Mouse (Mus musculus) forebrain, embryonic 12.5 days (tissue): ENCODE results near the gene Acad10. TPM values are rescaled to one million over a fixed set of nuclear protein-coding genes. Genes with fewer than 3 reads are reported as not detected.
"Not testable (repeated sequence)": the region's sequence is repeated elsewhere in the genome, so short reads cannot be mapped to it uniquely, and the experiment has no call there.

Experiments used
- ATAC-seq: fragments of 200-750 bp; cut with Nextera tagmentation; 2 replicates; pipeline ENCODE4 v1.8.0; 2017; ENCODE audit warnings: moderate TSS enrichment; ENCODE audit not compliant: low FRiP score
- H3K27ac ChIP-seq: fragments of 300-500 bp; sonication (generic); 2 replicates; pipeline ENCODE4 v1.5.1; 2016; ENCODE audit warnings: mild to moderate bottlenecking
- H3K27me3 ChIP-seq: fragments of 300-500 bp; sonication (generic); 2 replicates; pipeline ENCODE4 v1.6.1; 2016; ENCODE audit warnings: mild to moderate bottlenecking
- H3K36me3 ChIP-seq: fragments of 300-500 bp; sonication (generic); replicated peaks from 2 replicates; pipeline ENCODE4 v1.6.1; 2016; ENCODE audit warnings: mild to moderate bottlenecking
- H3K4me1 ChIP-seq: fragments of 300-500 bp; sonication (generic); 2 replicates; pipeline ENCODE4 v1.6.1; 2016
- H3K4me2 ChIP-seq: fragments of 300-500 bp; sonication (generic); 2 replicates; pipeline ENCODE4 v1.6.1; 2016; ENCODE audit warnings: mild to moderate bottlenecking, moderate library complexity
- H3K4me3 ChIP-seq: fragments of 300-500 bp; sonication (generic); replicated peaks from 2 replicates; pipeline ENCODE4 v1.5.1; 2016; ENCODE audit warnings: mild to moderate bottlenecking
- H3K9ac ChIP-seq: fragments of 300-500 bp; sonication (generic); 2 replicates; pipeline ENCODE4 v1.6.1; 2016; ENCODE audit warnings: mild to moderate bottlenecking
- H3K9me3 ChIP-seq: fragments of 300-500 bp; sonication (generic); 2 replicates; pipeline ENCODE4 v1.6.1; 2016
- WGBS: fragments of 180-500 bp; shearing (Covaris S2); methylation state at CpG from one replicate; pipeline ENCODE4 v1.1.7; 2016; 5-methylcytosine and 5-hydroxymethylcytosine counted together
- polyA plus RNA-seq: library from polyadenylated mRNA; unstranded; fragments of >200 nt; fragmentation: Nextera tagmentation; extraction: Ambion mirVana; gene quantifications from 2 replicates; pipeline ENCODE4 v1.2.1, GENCODE M21; 2016

Gene Acad10
- polyA plus RNA-seq, 1 experiment from 2014 or later: 2.5 TPM

- H3K27me3 ChIP-seq: no peaks in the 10 kb centered on the region
- no peak overlapping the region for H3K9ac ChIP-seq
- ATAC-seq: no peak
- no peak overlapping the region for H3K4me3 ChIP-seq
- no peaks in the 10 kb centered on the region for H3K4me1 ChIP-seq
- 86% methylated on average over 7 of the region's 7 CpGs for WGBS
- H3K36me3 ChIP-seq: no peaks in the 10 kb centered on the region
- no peak overlapping the region for H3K4me2 ChIP-seq
- no peak overlapping the region for H3K27ac ChIP-seq
- H3K9me3 ChIP-seq: no peaks in the 10 kb centered on the region
Measured at GRCm38 (mm10) chr5:121649134-121649533, 11.2 kb downstream of the Acad10 start.

GRCm38 (mm10) chr5:121639601-121640000, 20.7 kb downstream of the Acad10 start:
- no peak overlapping the region for H3K4me3 ChIP-seq
- no peak overlapping the region for H3K9ac ChIP-seq
- no peak for ATAC-seq
- no peaks in the 10 kb centered on the region for H3K9me3 ChIP-seq
- no peak overlapping the region for H3K4me2 ChIP-seq
- WGBS: 93% methylated on average over 9 of the region's 9 CpGs
- no peaks in the 10 kb centered on the region for H3K36me3 ChIP-seq
- H3K4me1 ChIP-seq: no peaks in the 10 kb centered on the region
- H3K27me3 ChIP-seq: no peaks in the 10 kb centered on the region
- no peak overlapping the region for H3K27ac ChIP-seq

- Histone ChIP-seq H3K9me3 (no peaks in the 10 kb centered on the region), H3K4me2 (no peak overlapping the region), H3K27ac (no peak overlapping the region), H3K27me3 (no peaks in the 10 kb centered on the region), H3K4me1 (no peaks in the 10 kb centered on the region), H3K36me3 (no peaks in the 10 kb centered on the region), H3K9ac (no peak overlapping the region), H3K4me3 (no peak overlapping the region)
- ATAC-seq: no peak
- 88% methylated on average over 6 of the region's 6 CpGs for WGBS
Measured at GRCm38 (mm10) chr5:121637296-121637695, 23.0 kb downstream of the Acad10 start.

GRCm38 (mm10) chr5:121634668-121635067, 25.6 kb downstream of the Acad10 start:
- Histone ChIP-seq H3K27me3 (no peaks in the 10 kb centered on the region), H3K36me3 (no peaks in the 10 kb centered on the region), H3K4me2 (no peak overlapping the region), H3K4me1 (no peaks in the 10 kb centered on the region), H3K27ac (no peak overlapping the region), H3K4me3 (no peak overlapping the region), H3K9ac (no peak overlapping the region), H3K9me3 (no peaks in the 10 kb centered on the region)
- 95% methylated on average over 5 of the region's 5 CpGs for WGBS
- ATAC-seq: no peak

- no peaks in the 10 kb centered on the region for H3K27me3 ChIP-seq
- H3K4me2 ChIP-seq: no peak overlapping the region
- no peak overlapping the region for H3K27ac ChIP-seq
- H3K4me1 ChIP-seq: no peaks in the 10 kb centered on the region
- no peak for ATAC-seq
- no peaks in the 10 kb centered on the region for H3K9me3 ChIP-seq
- no peaks in the 10 kb centered on the region for H3K36me3 ChIP-seq
- H3K9ac ChIP-seq: no peak overlapping the region
- H3K4me3 ChIP-seq: no peak overlapping the region
- WGBS: 45% methylated on average over 3 of the region's 3 CpGs
Measured at GRCm38 (mm10) chr5:121632804-121633203, 27.5 kb downstream of the Acad10 start.

GRCm38 (mm10) chr5:121631106-121631647, 29.1 kb downstream of the Acad10 start:
- H3K36me3 ChIP-seq, H3K9me3 ChIP-seq, H3K4me3 ChIP-seq, ATAC-seq, H3K4me1 ChIP-seq, H3K27me3 ChIP-seq, H3K4me2 ChIP-seq, H3K27ac ChIP-seq, H3K9ac ChIP-seq: not testable (repeated sequence)
- WGBS: 61% methylated on average over 9 of the region's 9 CpGs

GRCm38 (mm10) chr5:121627871-121628270, 32.4 kb downstream of the Acad10 start:
- Histone ChIP-seq H3K27ac (no peak overlapping the region), H3K27me3 (no peaks in the 10 kb centered on the region), H3K4me1 (no peaks in the 10 kb centered on the region), H3K4me2 (no peak overlapping the region), H3K9me3 (no peaks in the 10 kb centered on the region), H3K9ac (no peak overlapping the region), H3K4me3 (no peak overlapping the region), H3K36me3 (no peaks in the 10 kb centered on the region)
- 0% methylated on average over 1 of the region's 1 CpGs for WGBS
- no peak for ATAC-seq

- Histone ChIP-seq H3K9ac (no peak overlapping the region), H3K36me3 (no peaks in the 10 kb centered on the region), H3K27me3 (no peaks in the 10 kb centered on the region), H3K27ac (no peak overlapping the region), H3K4me2 (no peak overlapping the region), H3K9me3 (no peaks in the 10 kb centered on the region), H3K4me1 (peaks cover 11% of the 10 kb centered on the region), H3K4me3 (no peak overlapping the region)
- ATAC-seq: no peak
- WGBS: 91% methylated on average over 3 of the region's 3 CpGs
Measured at GRCm38 (mm10) chr5:121623241-121623640, 37.1 kb downstream of the Acad10 start.

- no peak overlapping the region for H3K4me2 ChIP-seq
- no peaks in the 10 kb centered on the region for H3K27me3 ChIP-seq
- 92% methylated on average over 5 of the region's 5 CpGs for WGBS
- no peak overlapping the region for H3K27ac ChIP-seq
- H3K9ac ChIP-seq: no peak overlapping the region
- ATAC-seq: no peak
- no peak overlapping the region for H3K4me3 ChIP-seq
- H3K4me1 ChIP-seq: peaks cover 11% of the 10 kb centered on the region
- no peaks in the 10 kb centered on the region for H3K9me3 ChIP-seq
- no peaks in the 10 kb centered on the region for H3K36me3 ChIP-seq
Measured at GRCm38 (mm10) chr5:121621102-121621501, 39.2 kb downstream of the Acad10 start.

GRCm38 (mm10) chr5:121618592-121619513, 41.5 kb downstream of the Acad10 start, which contains the start of gene Acad12:
Acad12 (minus strand) TSS chr5:121618938.
- H3K4me1 ChIP-seq: peaks cover 11% of the 10 kb centered on the region
- peak within 1 kb of the TSS; percentile 77 for H3K4me2 ChIP-seq
- peak; percentile 87 for ATAC-seq
- H3K9me3 ChIP-seq: no peaks in the 10 kb centered on the region
- H3K27me3 ChIP-seq: no peaks in the 10 kb centered on the region
- peak within 1 kb of the TSS; percentile 82 for H3K27ac ChIP-seq
- H3K4me3 ChIP-seq: peak within 1 kb of the TSS; percentile 69
- H3K36me3 ChIP-seq: no peaks in the 10 kb centered on the region
- 2% methylated on average over 54 of the region's 58 CpGs for WGBS
- H3K9ac ChIP-seq: peak within 1 kb of the TSS; percentile 80

- not testable (repeated sequence) for H3K4me3 ChIP-seq, H3K4me1 ChIP-seq, H3K4me2 ChIP-seq, H3K9me3 ChIP-seq, H3K27me3 ChIP-seq, H3K27ac ChIP-seq, H3K36me3 ChIP-seq, H3K9ac ChIP-seq, ATAC-seq
- WGBS: 87% methylated on average over 3 of the region's 3 CpGs
Measured at GRCm38 (mm10) chr5:121614921-121615320, 45.4 kb downstream of the Acad10 start.

GRCm38 (mm10) chr5:121612036-121612435, 48.3 kb downstream of the Acad10 start:
- Histone ChIP-seq H3K9me3 (no peaks in the 10 kb centered on the region), H3K4me1 (no peaks in the 10 kb centered on the region), H3K36me3 (no peaks in the 10 kb centered on the region), H3K9ac (no peak overlapping the region), H3K27me3 (no peaks in the 10 kb centered on the region), H3K4me3 (no peak overlapping the region), H3K27ac (no peak overlapping the region), H3K4me2 (no peak overlapping the region)
- no peak for ATAC-seq
- 89% methylated on average over 6 of the region's 6 CpGs for WGBS
